Comparison of ENCODE assay signal across 9 mouse cellular contexts in genomic region chr10:82961302-82961701, GRCm38 (mm10). TPM values are rescaled to one million over a fixed set of nuclear protein-coding genes. Genes with fewer than 3 reads are reported as not detected.
DNase-seq lines count a peak whose midpoint lies in the region; ATAC-seq lines count a peak whose summit lies in the region.
"Had no signal": no experiment of that assay in that cellular context is flagged by ENCODE, and none has a peak within 500 bp of the region (broad histone marks: within the 10 kb centered on the region; RNA-seq: fewer than 3 reads in every experiment).

No protein-coding gene starts in this region.

- H3K27ac ChIP-seq in embryonic facial prominence, embryonic 15.5 days (replicated peaks) = no peak overlapping the region
- no peak overlapping the region for H3K27ac ChIP-seq in heart, embryonic 11.5 days (ENCODE audit: low read depth, low read length)
- H3K27ac ChIP-seq: hindbrain, embryonic 15.5 days had no signal

- WGBS in embryonic facial prominence, embryonic 15.5 days = 53% methylated on average over 7 of the region's 7 CpGs
- WGBS in heart, embryonic 11.5 days (ENCODE audit: insufficient replicate concordance) = 49% methylated on average over 7 of the region's 7 CpGs

- H3K9ac ChIP-seq in embryonic facial prominence, embryonic 15.5 days = no peak overlapping the region
- no peak overlapping the region for H3K9ac ChIP-seq in heart, embryonic 11.5 days (ENCODE audit: low read depth, low read length)
- H3K9ac ChIP-seq: hindbrain, embryonic 15.5 days had no signal

- H3K9me3 ChIP-seq in embryonic facial prominence, embryonic 15.5 days (replicated peaks) = no peaks in the 10 kb centered on the region
- no peaks in the 10 kb centered on the region for H3K9me3 ChIP-seq in heart, embryonic 11.5 days (replicated peaks; ENCODE audit: control insufficient read depth, low read length)
- H3K9me3 ChIP-seq: hindbrain, embryonic 15.5 days had no signal

- no peak overlapping the region for H3K4me3 ChIP-seq in embryonic facial prominence, embryonic 15.5 days (replicated peaks)
- no peak overlapping the region for H3K4me3 ChIP-seq in heart, embryonic 11.5 days (ENCODE audit: low read depth, low read length)
- H3K4me3 ChIP-seq: hindbrain, embryonic 15.5 days had no signal

- peak; percentile 39; the same call in 1 of the 2 replicates for ATAC-seq in embryonic facial prominence, embryonic 15.5 days (ENCODE audit: insufficient number of reproducible peaks, low FRiP score, low TSS enrichment, low read depth)
- ATAC-seq in monocyte, adult 5-6 weeks (replicated peaks; ENCODE audit: insufficient number of reproducible peaks, low FRiP score, low TSS enrichment, poor library complexity, severe bottlenecking) = 0 out of 2 replicates have a peak, but pooled peaks have one; percentile 34
- ATAC-seq in heart, embryonic 11.5 days (replicated peaks; ENCODE audit: insufficient number of reproducible peaks, low FRiP score, low TSS enrichment) = no peak; the same call in 1 of the 2 replicates

- DNase-seq in lung, adult 18-20 months = peak; percentile 18 to 33
- DNase-seq in lung, postnatal 25 days (ENCODE audit: low spot score) = no peak
- peak; percentile 85 for DNase-seq in MEL-GATA-1-ER (ENCODE audit: extremely low read depth, low read depth)
- no peak for DNase-seq in adipocyte (ENCODE audit: low spot score)
- DNase-seq: cerebellum, adult 8-10 months had no signal

- H3K36me3 ChIP-seq in embryonic facial prominence, embryonic 15.5 days = no peaks in the 10 kb centered on the region
- H3K36me3 ChIP-seq in heart, embryonic 11.5 days (ENCODE audit: control insufficient read depth, insufficient read depth, low read length) = no peaks in the 10 kb centered on the region
- H3K36me3 ChIP-seq: hindbrain, embryonic 15.5 days had no signal

- no peaks in the 10 kb centered on the region for H3K4me1 ChIP-seq in embryonic facial prominence, embryonic 15.5 days
- peaks cover 2% of the 10 kb centered on the region; the same call in 1 of the 2 replicates for H3K4me1 ChIP-seq in heart, embryonic 11.5 days (ENCODE audit: control insufficient read depth, insufficient read depth, low read length)
- H3K4me1 ChIP-seq: hindbrain, embryonic 15.5 days had no signal

- H3K4me2 ChIP-seq in embryonic facial prominence, embryonic 15.5 days (replicated peaks) = no peak overlapping the region
- H3K4me2 ChIP-seq in heart, embryonic 11.5 days = no peak overlapping the region
- H3K4me2 ChIP-seq: hindbrain, embryonic 15.5 days had no signal

- no peaks in the 10 kb centered on the region for H3K27me3 ChIP-seq in embryonic facial prominence, embryonic 15.5 days
- no peaks in the 10 kb centered on the region for H3K27me3 ChIP-seq in heart, embryonic 11.5 days (ENCODE audit: control insufficient read depth, insufficient read depth, low read length)
- H3K27me3 ChIP-seq: hindbrain, embryonic 15.5 days had no signal

RNA-seq across cellular contexts. Expression of gene Chst11, which starts 24.0 kb away (rescaled TPM):
- 3.2 and 3.3 TPM in 2 replicates for polyA plus RNA-seq in embryonic facial prominence, embryonic 15.5 days (2015; fragmentation: Nextera tagmentation; extraction: Ambion mirVana)
- 9.0 to 18.3 TPM (median 9.7 TPM) in 3 replicates for total RNA-seq in monocyte, adult 5-6 weeks (2017)
- polyA plus RNA-seq in heart, embryonic 11.5 days (2014; fragmentation: Nextera tagmentation; extraction: Ambion mirVana) = 3.0 and 3.1 TPM in 2 replicates

Comparison
In these comparisons a context has a peak if more than half of its experiments do, and no peak if none do; other contexts are left out.
1. DNase-seq: peak in lung, adult 18-20 months (2 of 2) and MEL-GATA-1-ER (single experiment); none in lung, postnatal 25 days (single experiment) and adipocyte (single experiment).